Mouse (Mus musculus): ENCODE results near the gene Mrs2. TPM values are rescaled to one million over a fixed set of nuclear protein-coding genes. Genes with fewer than 3 reads are reported as not detected.
"Not testable (repeated sequence)": the region's sequence is repeated elsewhere in the genome, so short reads cannot be mapped to it uniquely, and the experiment has no call there.

Mrs2 gene
- total RNA-seq, 2 experiments from 2014 or later, result 57.5 to 74.4 TPM

DNA sequence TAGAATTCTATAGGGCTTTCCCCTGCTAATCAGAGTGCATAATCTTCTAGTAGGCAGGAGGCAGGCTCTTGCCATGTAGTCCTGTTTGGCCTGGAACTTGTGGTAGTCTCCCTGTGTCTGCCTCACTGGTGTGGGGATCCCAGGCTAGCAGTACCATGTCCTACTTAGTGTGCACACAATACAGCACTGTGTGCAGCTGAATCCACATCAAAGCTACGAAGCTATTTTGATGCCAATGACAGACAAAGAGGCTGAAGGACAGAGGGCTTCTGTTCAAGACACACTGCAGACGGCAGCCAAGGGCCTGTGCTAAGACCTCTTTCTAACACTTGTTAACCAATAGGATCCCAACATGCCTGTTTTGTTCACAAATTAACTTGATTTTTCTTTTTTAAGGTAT, 34.7 kb downstream of the Mrs2 start:
- no peak for DNase-seq (ENCODE audit: low spot score in 2 of 2)

- no peak for DNase-seq (ENCODE audit: low spot score in 2 of 2)
Observed at GRCm38 (mm10) chr13:24981031-24981430, 39.1 kb downstream of the Mrs2 start.

- DNase-seq (ENCODE audit: low spot score in 2 of 2), result no peak
Observed at GRCm38 (mm10) chr13:24977820-24978342, 42.3 kb downstream of the Mrs2 start.

DNA sequence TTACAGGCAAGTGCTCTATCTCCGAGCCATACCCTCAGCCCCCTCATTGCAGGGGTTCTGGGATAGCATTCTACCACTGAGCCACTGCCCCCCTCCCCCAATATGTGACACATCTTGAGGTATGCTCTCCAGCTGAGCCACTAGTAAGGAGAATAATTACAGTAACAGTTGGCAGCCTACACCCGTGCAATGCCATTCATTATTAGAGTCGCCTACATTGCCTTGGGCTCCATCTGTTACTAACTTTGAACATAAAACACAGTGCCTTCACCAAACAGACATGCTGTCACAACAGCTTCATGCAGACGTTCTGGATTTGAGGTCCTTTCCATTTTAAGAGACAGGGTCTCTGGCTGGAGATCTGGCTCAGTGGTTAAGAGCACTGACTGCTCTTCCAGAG, 43.8 kb downstream of the Mrs2 start:
- no peak for DNase-seq (ENCODE audit: low spot score in 2 of 2)

DNA sequence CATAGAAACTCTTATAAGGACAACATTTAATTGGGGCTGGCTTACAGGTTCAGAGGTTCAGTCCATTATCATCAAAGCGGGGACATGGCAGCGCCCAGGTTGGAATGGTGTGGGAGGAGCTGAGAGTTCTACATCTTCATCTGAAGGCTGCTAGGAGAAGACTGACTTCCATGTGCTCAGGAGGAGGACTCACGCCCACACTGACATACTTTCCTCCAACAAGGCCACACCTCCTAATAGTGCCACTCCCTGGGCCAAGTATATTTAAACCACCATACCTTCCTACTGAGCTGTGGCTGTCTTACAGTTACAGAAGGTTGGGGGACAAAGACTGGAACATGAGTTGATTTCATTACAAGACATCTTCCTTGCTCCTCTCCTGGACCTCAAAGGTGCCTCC, 48.4 kb downstream of the Mrs2 start:
- not testable (repeated sequence) for DNase-seq (ENCODE audit: low spot score in 2 of 2)

DNA sequence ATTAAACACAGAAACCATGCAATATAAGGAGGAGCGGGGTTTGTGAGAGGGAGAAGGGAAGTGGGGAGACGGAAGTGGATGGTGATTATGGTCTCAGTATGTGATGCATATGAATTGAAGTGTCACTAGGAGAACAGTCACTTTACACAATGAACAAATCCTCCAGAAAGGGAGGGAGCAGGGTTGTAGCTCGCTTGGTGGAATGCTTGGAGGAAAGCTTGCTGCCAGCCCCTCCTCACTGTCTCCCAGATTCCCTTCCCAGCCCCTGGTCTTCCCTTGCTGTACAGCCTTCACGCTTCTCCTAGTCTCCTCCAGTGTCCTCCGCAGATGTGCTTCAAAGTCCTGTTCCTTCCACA, 54.4 kb downstream of the Mrs2 start:
- DNase-seq (ENCODE audit: low spot score in 2 of 2), result no peak

- no peak for DNase-seq (ENCODE audit: low spot score in 2 of 2)
Observed at GRCm38 (mm10) chr13:24965130-24965845, 54.9 kb downstream of the Mrs2 start.

- DNase-seq (ENCODE audit: low spot score in 2 of 2), result no peak
Observed at GRCm38 (mm10) chr13:24962119-24962518, 58.1 kb downstream of the Mrs2 start.

DNA sequence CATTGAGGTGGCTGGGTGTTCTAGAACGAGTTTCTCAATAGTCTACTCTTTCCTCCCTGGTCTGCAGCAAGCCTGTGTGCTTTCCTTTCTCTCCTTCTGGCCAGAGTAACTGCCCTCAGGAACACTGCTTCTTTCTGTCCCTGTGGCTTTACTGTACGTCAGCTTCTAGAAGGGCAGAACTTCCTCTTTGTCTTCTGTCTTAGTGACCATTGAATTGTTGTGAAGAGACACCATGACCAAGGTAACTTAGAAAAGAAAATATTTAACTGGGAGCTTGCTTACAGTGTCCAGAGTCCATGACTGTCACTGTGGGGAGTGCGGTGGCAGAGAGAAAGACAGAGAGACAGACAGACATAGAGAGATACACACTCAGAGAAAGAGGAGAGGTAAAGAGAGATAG, 60.1 kb downstream of the Mrs2 start:
- no peak for DNase-seq (ENCODE audit: low spot score in 2 of 2)

GRCm38 (mm10) chr13:24958671-24959070, 61.5 kb downstream of the Mrs2 start:
- no peak for DNase-seq (ENCODE audit: low spot score in 2 of 2)

GRCm38 (mm10) chr13:24955500-24955899, 64.7 kb downstream of the Mrs2 start:
- DNase-seq (ENCODE audit: low spot score in 2 of 2), result no peak

DNA sequence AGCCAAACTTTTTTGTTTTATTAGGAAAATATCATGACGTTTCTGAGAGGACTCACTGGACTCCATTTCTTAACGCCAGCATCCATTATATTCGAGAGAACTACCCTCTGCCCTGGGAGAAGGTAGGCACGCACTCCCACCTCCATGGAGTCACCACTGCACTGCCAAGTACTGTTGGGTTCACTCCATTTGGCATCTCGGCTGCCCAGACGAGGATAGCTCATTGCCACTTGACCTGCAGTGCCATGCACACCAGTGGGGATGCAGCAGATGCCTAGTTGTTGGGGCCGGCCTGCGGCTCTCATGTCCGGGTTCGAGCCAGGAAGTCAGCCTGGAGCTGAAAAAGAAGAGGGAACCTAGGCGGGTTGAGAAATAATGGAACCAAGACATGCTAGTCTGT, 65.1 kb downstream of the Mrs2 start:
- DNase-seq (ENCODE audit: low spot score in 2 of 2), result no peak

DNA sequence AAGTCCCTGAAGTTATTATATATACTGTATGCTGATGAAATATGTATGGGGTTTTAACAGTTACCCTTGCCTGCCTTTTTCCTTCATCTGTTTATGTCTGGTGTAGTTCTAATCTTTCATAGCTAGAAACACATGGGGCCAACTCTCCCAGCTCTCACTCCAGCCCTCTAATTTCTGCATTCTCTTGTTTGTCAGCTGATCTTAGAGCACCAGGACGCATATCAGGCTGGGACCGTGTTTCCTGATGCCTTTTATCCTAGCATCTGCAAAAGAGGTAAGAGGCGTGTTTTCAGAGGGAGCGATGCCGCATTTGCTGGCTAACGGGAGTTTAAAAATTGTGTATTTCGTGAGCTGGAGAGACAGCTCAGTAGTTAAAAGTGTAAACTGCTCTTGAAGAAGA, 67.5 kb downstream of the Mrs2 start:
- DNase-seq (ENCODE audit: low spot score in 2 of 2), result no peak

- no peak for DNase-seq (ENCODE audit: low spot score in 2 of 2)
Observed at GRCm38 (mm10) chr13:24948870-24949269, 71.3 kb downstream of the Mrs2 start.

GRCm38 (mm10) chr13:24947158-24947557, 73.0 kb downstream of the Mrs2 start:
- no peak for DNase-seq (ENCODE audit: low spot score in 2 of 2)

GRCm38 (mm10) chr13:24945567-24945966, 74.6 kb downstream of the Mrs2 start:
- no peak for DNase-seq (ENCODE audit: low spot score in 2 of 2)

GRCm38 (mm10) chr13:24943303-24943702, 76.9 kb downstream of the Mrs2 start:
- DNase-seq (ENCODE audit: low spot score in 2 of 2), result no peak

DNA sequence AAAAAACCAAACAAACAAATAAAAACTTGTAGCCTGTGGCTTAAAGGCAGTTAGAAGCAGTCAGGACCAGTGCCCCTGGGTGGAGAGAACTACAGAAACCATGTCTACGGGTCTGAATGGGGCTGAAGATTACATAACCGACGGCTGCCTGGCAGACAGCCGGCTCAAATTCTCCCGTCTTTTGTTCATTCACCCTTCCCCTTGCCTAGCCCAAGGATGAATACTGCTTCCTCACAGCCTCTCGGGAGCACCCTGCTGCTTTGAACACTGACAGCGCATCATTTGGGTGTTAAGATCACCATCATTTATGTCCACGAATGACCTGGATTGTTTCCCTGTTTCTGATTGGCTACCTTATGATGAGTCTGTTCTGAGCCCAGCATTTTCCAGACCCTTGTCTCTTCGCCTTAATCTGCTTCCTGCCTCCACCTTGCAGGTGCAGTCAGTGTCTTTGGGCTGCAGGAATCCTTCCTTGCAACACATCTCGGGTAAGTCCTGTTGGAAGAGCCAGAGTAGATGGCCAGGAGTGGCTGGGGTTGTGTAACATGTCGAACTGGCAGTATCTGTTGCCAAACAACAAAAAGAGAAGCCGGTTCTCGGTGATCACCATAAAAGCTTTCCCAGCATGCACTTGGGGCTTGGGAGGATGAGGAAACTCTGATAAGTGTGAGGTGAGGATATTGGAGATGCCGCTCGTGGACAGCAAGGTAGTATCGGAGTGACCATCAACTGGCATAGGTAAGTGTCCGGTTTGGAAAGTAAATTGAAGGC, 77.5 kb downstream of the Mrs2 start, which contains the start of gene Gpld1:
Gene Gpld1 (plus strand): TSS at position 641 of the 771 bp plus-strand sequence.
- DNase-seq (ENCODE audit: low spot score in 2 of 2), result no peak

- no peak for DNase-seq (ENCODE audit: low spot score in 2 of 2)
Observed at GRCm38 (mm10) chr13:24939472-24939871, 80.7 kb downstream of the Mrs2 start.

DNA sequence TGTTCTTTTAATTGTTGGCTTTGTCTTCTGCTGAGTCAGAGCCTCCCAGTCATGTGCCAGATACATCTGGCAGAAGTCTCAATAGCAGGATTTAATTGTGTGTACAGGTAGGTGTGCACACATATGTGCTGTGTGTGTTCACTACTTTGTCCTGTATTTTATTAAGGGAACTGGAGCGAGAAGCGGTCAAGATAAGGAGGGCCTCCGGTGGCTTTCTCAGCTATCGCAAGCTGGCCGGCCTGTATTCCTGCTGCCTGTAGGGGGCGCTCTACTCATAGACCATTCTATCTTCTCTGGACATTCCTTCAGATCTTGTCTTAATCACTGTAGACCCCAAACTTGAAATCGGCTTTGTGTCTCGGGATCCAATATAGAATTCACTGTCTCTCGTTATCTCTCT, 81.5 kb downstream of the Mrs2 start:
- DNase-seq (ENCODE audit: low spot score in 2 of 2), result peak; percentile 30 to 43

- DNase-seq (ENCODE audit: low spot score in 2 of 2), result no peak
Observed at GRCm38 (mm10) chr13:24937839-24938166, 82.4 kb downstream of the Mrs2 start.

Measured in adrenal gland, postnatal 4 days (tissue).